Mouse (Mus musculus) adrenal gland, postnatal 25 days (tissue): ENCODE measurements around the gene 1110025L11Rik. TPM values are rescaled to one million over a fixed set of nuclear protein-coding genes. Genes with fewer than 3 reads are reported as not detected.
"Not testable (repeated sequence)": the region's sequence is repeated elsewhere in the genome, so short reads cannot be mapped to it uniquely, and the experiment has no call there.

Experiments used
- DNase-seq: peaks from one replicate; pipeline ENCODE4 v3.0.0; 2021; ENCODE audit warnings: mixed read lengths
- long read RNA-seq: library from polyadenylated mRNA; stranded (forward); transcript quantifications from one replicate; pipeline ENCODE4 v2.0.0, GENCODE M21; 2021
- total RNA-seq: library from RNA; stranded (reverse); gene quantifications from 2 replicates; pipeline ENCODE4 v1.2.3, GENCODE M21; 2021

Gene 1110025L11Rik
- total RNA-seq, result not detected in 2 replicates
- long read RNA-seq, result 0 reads

- not testable (repeated sequence) for DNase-seq
These were observed at the start of gene 1110025L11Rik for GRCm38 (mm10) chr16:89063902-89064301. 1110025L11Rik (minus strand) TSS chr16:89064002.

GRCm38 (mm10) chr16:89071041-89071440 lies 7.2 kb upstream of the 1110025L11Rik start:
- not testable (repeated sequence) for DNase-seq

- DNase-seq, result no peak
These were observed 16.0 kb downstream of the 1110025L11Rik start, which contains the start of gene Krtap6-5 for GRCm38 (mm10) chr16:89047783-89048182. Krtap6-5 (minus strand) TSS chr16:89047883.

DNA sequence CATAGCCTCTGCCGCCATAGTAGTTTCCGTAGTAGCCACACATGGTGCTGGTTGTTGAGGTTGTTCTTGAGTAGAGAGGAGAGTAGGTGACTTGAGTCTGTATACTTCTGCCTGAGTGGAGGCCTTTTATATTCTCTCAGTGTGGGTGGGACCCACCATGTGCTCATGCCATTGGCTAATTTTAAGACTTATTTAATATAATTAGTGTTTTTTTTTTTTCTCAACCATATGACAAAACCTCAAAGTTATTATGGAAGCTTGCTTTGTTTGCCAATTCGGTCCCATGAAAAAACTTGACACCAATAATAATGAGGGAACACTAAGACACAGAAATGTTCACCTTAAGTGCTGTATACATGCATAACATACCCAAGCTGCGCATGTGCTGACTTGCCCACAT lies 22.4 kb downstream of the 1110025L11Rik start, which contains the start of gene Gm10228:
Gene Gm10228, minus strand, starts transcription at position 101 of the 400 bp plus-strand sequence.
- not testable (repeated sequence) for DNase-seq

DNA sequence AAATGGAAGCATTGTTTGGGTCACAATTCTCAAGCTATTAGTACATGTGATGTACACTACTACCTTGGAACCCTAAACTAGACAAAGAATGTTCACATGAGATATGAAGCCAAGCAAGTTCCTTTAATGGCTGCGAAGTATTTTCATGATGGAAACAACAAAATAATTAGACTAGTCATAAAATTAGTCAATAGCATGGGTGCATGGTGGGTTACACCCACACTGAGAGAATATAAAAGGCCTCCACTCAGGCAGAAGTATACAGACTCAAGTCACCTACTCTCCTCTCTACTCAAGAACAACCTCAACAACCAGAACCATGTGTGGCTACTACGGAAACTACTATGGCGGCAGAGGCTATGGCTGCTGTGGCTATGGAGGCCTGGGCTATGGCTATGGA lies 32.4 kb downstream of the 1110025L11Rik start, which contains the start of gene Krtap6-1:
Gene Krtap6-1, plus strand, starts transcription at position 301 of the 400 bp plus-strand sequence.
- DNase-seq, result not testable (repeated sequence)

- not testable (repeated sequence) for DNase-seq
These were observed 48.8 kb downstream of the 1110025L11Rik start, which contains the start of gene Gm10229 for GRCm38 (mm10) chr16:89014984-89015383. Gm10229 (plus strand) TSS chr16:89015284.

- DNase-seq, result no peak
These were observed 49.8 kb downstream of the 1110025L11Rik start for GRCm38 (mm10) chr16:89013973-89014372.

Other genes starting within 250 kb of the 1110025L11Rik start
- not detected in 2 replicates for gene Krtap15, start 243.8 kb downstream of the 1110025L11Rik start, total RNA-seq
- gene Krtap14, start 237.9 kb downstream of the 1110025L11Rik start, total RNA-seq, result not detected in 2 replicates
- gene Krtap19-1, start 194.6 kb downstream of the 1110025L11Rik start, total RNA-seq, result not detected in 2 replicates
- gene Krtap19-2, start 189.7 kb downstream of the 1110025L11Rik start, total RNA-seq, result not detected in 2 replicates
- not detected in 2 replicates for gene Krtap19-3, start 186.0 kb downstream of the 1110025L11Rik start, total RNA-seq
- not detected in 2 replicates for gene Krtap19-4, start 178.9 kb downstream of the 1110025L11Rik start, total RNA-seq
- gene Krtap19-5, start 167.5 kb downstream of the 1110025L11Rik start, total RNA-seq, result not detected in 2 replicates
- not detected in 2 replicates for gene Krtap19-9b, start 131.7 kb downstream of the 1110025L11Rik start, total RNA-seq
- not detected in 2 replicates for gene Krtap16-3, start 101.1 kb downstream of the 1110025L11Rik start, total RNA-seq
- not detected in 2 replicates for gene Krtap22-2, start 53.2 kb downstream of the 1110025L11Rik start, total RNA-seq
- not detected in 2 replicates for gene Gm10229, start 48.7 kb downstream of the 1110025L11Rik start, total RNA-seq
- gene Krtap6-1, start 32.3 kb downstream of the 1110025L11Rik start, total RNA-seq, result not detected in 2 replicates
- not detected in 2 replicates for gene Gm10228, start 22.5 kb downstream of the 1110025L11Rik start, total RNA-seq
- gene Krtap6-5, start 16.1 kb downstream of the 1110025L11Rik start, total RNA-seq, result not detected in 2 replicates
- gene Krtap6-3, start 20.0 kb upstream of the 1110025L11Rik start, total RNA-seq, result not detected in 2 replicates
- not detected in 2 replicates for gene Gm6358, start 76.8 kb upstream of the 1110025L11Rik start, total RNA-seq
- gene Gm10061, start 87.1 kb upstream of the 1110025L11Rik start, total RNA-seq, result not detected in 2 replicates
- gene Gm9789, start 94.0 kb upstream of the 1110025L11Rik start, total RNA-seq, result not detected in 2 replicates
- not detected in 2 replicates for gene Gm7735, start 105.5 kb upstream of the 1110025L11Rik start, total RNA-seq
- not detected in 2 replicates for gene 1110057P08Rik, start 110.7 kb upstream of the 1110025L11Rik start, total RNA-seq
- not detected in 2 replicates for gene Krtap20-2, start 141.9 kb upstream of the 1110025L11Rik start, total RNA-seq